Mouse (Mus musculus) embryonic facial prominence, embryonic 11.5 days (tissue): Measurements from ENCODE around the gene Ash1l. TPM values are rescaled to one million over a fixed set of nuclear protein-coding genes. Genes with fewer than 3 reads are reported as not detected.
"Not testable (repeated sequence)": the region's sequence is repeated elsewhere in the genome, so short reads cannot be mapped to it uniquely, and the experiment has no call there.

Source experiments
- ATAC-seq: fragments of 200-750 bp; cut with Nextera tagmentation; replicated peaks from 2 replicates; pipeline ENCODE4 v1.8.0; 2017; ENCODE audit warnings: low read depth; ENCODE audit not compliant: insufficient number of reproducible peaks, low FRiP score, low TSS enrichment
- DNase-seq: peaks from one replicate; pipeline ENCODE4 v3.0.0-alpha.2; 2015; ENCODE audit warnings: low spot score
- H3K27ac ChIP-seq: fragments of 300-500 bp; sonication (generic); replicated peaks from 2 replicates; pipeline ENCODE4 v1.5.1; 2014; ENCODE audit warnings: mild to moderate bottlenecking, low read depth, low read length, control low read depth
- H3K27me3 ChIP-seq: fragments of 300-500 bp; sonication (generic); 2 replicates; pipeline ENCODE4 v1.6.1; 2014; ENCODE audit warnings: mild to moderate bottlenecking, low read length, moderate library complexity, mixed read lengths; ENCODE audit not compliant: control insufficient read depth, insufficient read depth
- H3K36me3 ChIP-seq: fragments of 300-500 bp; sonication (generic); replicated peaks from 2 replicates; pipeline ENCODE4 v1.6.1; 2014; ENCODE audit warnings: low read depth, mild to moderate bottlenecking, low read length, moderate library complexity, mixed read lengths; ENCODE audit not compliant: control insufficient read depth, insufficient read depth
- H3K4me1 ChIP-seq: fragments of 300-500 bp; sonication (generic); 2 replicates; pipeline ENCODE4 v1.6.1; 2014; ENCODE audit warnings: low read length, mixed read lengths; ENCODE audit not compliant: control insufficient read depth, insufficient read depth
- H3K4me2 ChIP-seq: fragments of 300-500 bp; sonication (generic); 2 replicates; pipeline ENCODE4 v1.6.1; 2014; ENCODE audit warnings: low read depth, mild to moderate bottlenecking, control low read depth, low read length, moderate library complexity
- H3K4me3 ChIP-seq: fragments of 300-500 bp; sonication (generic); 2 replicates; pipeline ENCODE4 v1.5.1; 2014; ENCODE audit warnings: low read depth, low read length, control low read depth
- H3K9ac ChIP-seq: fragments of 300-500 bp; sonication (generic); replicated peaks from 2 replicates; pipeline ENCODE4 v1.6.1; 2014; ENCODE audit warnings: mild to moderate bottlenecking, control low read depth, low read length
- H3K9me3 ChIP-seq: fragments of 300-500 bp; sonication (generic); replicated peaks from 2 replicates; pipeline ENCODE4 v1.6.1; 2016; ENCODE audit warnings: mild to moderate bottlenecking, low read length, inconsistent platforms, mixed read lengths; ENCODE audit not compliant: control insufficient read depth
- WGBS: fragments of 180-500 bp; shearing (Covaris S2); extraction: QIAGEN DNeasy Blood & Tissue Kit; methylation state at CpG from one replicate; pipeline ENCODE4 v1.1.7; 2014; 5-methylcytosine and 5-hydroxymethylcytosine counted together
- polyA plus RNA-seq: library from polyadenylated mRNA; unstranded; fragments of >200 nt; fragmentation: Nextera tagmentation; extraction: Ambion mirVana; gene quantifications from 2 replicates; pipeline ENCODE4 v1.2.1, GENCODE M21; 2014

The Ash1l gene
- polyA plus RNA-seq, 1 experiment from 2014 or later, result 14.1 TPM

- Histone ChIP-seq H3K4me2 (no peak overlapping the region), H3K9me3 (no peaks in the 10 kb centered on the region), H3K4me3 (no peak overlapping the region), H3K4me1 (no peaks in the 10 kb centered on the region), H3K9ac (no peak overlapping the region), H3K36me3 (peaks cover 23% of the 10 kb centered on the region), H3K27ac (no peak overlapping the region), H3K27me3 (no peaks in the 10 kb centered on the region)
- 80% methylated on average over 3 of the region's 3 CpGs for WGBS
- no peak for ATAC-seq
- DNase-seq, result no peak
These were observed 111.3 kb downstream of the Ash1l start for GRCm38 (mm10) chr3:89061696-89062095.

GRCm38 (mm10) chr3:89067265-89067664 is 116.8 kb downstream of the Ash1l start:
- H3K9ac ChIP-seq, result no peak overlapping the region
- no peak for DNase-seq
- H3K4me3 ChIP-seq, result no peak overlapping the region
- no peaks in the 10 kb centered on the region for H3K9me3 ChIP-seq
- no peak overlapping the region for H3K27ac ChIP-seq
- H3K27me3 ChIP-seq, result no peaks in the 10 kb centered on the region
- no peak for ATAC-seq
- H3K4me1 ChIP-seq, result no peaks in the 10 kb centered on the region
- no peak overlapping the region for H3K4me2 ChIP-seq
- H3K36me3 ChIP-seq, result peaks cover 24% of the 10 kb centered on the region

- no peaks in the 10 kb centered on the region for H3K9me3 ChIP-seq
- H3K36me3 ChIP-seq, result peaks cover 5% of the 10 kb centered on the region
- no peak for DNase-seq
- WGBS, result 91% methylated on average over 9 of the region's 9 CpGs
- no peak overlapping the region for H3K9ac ChIP-seq
- H3K27me3 ChIP-seq, result no peaks in the 10 kb centered on the region
- no peaks in the 10 kb centered on the region for H3K4me1 ChIP-seq
- no peak overlapping the region for H3K4me2 ChIP-seq
- H3K4me3 ChIP-seq, result no peak overlapping the region
- H3K27ac ChIP-seq, result no peak overlapping the region
- no peak for ATAC-seq
These were observed 127.0 kb downstream of the Ash1l start for GRCm38 (mm10) chr3:89077383-89077782.

- H3K4me3 ChIP-seq, H3K27ac ChIP-seq, ATAC-seq, H3K9me3 ChIP-seq, H3K4me2 ChIP-seq, H3K4me1 ChIP-seq, DNase-seq, H3K9ac ChIP-seq, H3K36me3 ChIP-seq, H3K27me3 ChIP-seq: not testable (repeated sequence)
These were observed 131.9 kb downstream of the Ash1l start for GRCm38 (mm10) chr3:89082287-89082686.

DNA sequence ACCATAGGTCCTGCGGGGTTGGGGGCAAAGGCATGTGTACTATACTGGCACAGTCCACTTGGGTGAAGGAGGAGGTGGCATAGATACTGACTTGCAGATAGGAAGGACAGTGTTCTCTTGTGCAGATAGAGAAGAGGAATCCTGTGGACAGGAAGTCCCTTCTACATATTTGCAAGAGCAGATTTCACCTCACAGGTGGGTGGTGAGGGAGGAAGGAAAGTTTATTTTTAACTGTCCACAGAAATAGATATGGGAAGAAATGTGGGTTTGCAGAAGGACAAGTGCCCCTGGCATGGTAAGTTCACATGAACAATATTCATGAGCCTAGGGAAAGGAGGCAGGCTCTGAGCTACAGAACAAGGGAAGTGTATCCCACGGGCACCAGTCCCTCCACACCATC is 133.7 kb downstream of the Ash1l start:
- Histone ChIP-seq H3K4me1 (no peaks in the 10 kb centered on the region; the same call in 1 of the 2 replicates), H3K27me3 (peaks cover 2% of the 10 kb centered on the region), H3K9ac (no peak overlapping the region), H3K9me3 (no peaks in the 10 kb centered on the region), H3K36me3 (peaks cover 2% of the 10 kb centered on the region; the same call in 1 of the 2 replicates), H3K4me2 (no peak overlapping the region), H3K4me3 (no peak overlapping the region), H3K27ac (no peak overlapping the region)
- ATAC-seq, result no peak
- WGBS, result 85% methylated on average over 2 of the region's 2 CpGs
- DNase-seq, result no peak

DNA sequence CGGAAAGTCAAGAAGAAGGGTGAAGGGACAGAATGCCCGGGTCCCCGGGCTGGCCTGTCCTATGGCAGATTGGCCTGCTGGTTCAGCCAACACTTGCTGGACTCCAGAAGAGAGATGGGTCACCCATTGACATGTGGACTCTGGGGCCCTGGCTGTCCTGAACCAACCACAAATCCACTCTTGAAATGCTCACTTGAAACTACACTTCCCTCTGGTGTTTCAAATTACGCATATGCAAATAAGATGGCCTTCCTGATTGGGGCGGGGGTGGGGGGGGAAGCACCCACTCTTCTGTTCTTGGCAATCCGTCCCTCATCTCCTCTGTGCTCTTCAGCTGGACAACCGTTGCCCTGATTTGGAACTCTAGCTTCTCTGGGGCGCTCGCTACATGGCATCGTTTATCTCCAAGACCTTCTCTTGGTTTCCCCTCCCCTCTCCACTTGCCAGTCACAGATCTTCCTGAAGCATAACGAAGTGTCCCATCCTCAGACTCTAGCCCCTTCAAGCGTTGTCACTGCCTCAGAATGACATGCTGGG is 134.3 kb downstream of the Ash1l start:
- Histone ChIP-seq H3K9ac (no peak overlapping the region), H3K4me3 (no peak overlapping the region), H3K9me3 (no peaks in the 10 kb centered on the region), H3K27me3 (peaks cover 3% of the 10 kb centered on the region), H3K27ac (no peak overlapping the region), H3K4me2 (no peak overlapping the region), H3K4me1 (no peaks in the 10 kb centered on the region; the same call in 1 of the 2 replicates), H3K36me3 (peaks cover under 1% of the 10 kb centered on the region; the same call in 1 of the 2 replicates)
- WGBS, result 83% methylated on average over 12 of the region's 12 CpGs
- no peak for ATAC-seq
- DNase-seq, result no peak

DNA sequence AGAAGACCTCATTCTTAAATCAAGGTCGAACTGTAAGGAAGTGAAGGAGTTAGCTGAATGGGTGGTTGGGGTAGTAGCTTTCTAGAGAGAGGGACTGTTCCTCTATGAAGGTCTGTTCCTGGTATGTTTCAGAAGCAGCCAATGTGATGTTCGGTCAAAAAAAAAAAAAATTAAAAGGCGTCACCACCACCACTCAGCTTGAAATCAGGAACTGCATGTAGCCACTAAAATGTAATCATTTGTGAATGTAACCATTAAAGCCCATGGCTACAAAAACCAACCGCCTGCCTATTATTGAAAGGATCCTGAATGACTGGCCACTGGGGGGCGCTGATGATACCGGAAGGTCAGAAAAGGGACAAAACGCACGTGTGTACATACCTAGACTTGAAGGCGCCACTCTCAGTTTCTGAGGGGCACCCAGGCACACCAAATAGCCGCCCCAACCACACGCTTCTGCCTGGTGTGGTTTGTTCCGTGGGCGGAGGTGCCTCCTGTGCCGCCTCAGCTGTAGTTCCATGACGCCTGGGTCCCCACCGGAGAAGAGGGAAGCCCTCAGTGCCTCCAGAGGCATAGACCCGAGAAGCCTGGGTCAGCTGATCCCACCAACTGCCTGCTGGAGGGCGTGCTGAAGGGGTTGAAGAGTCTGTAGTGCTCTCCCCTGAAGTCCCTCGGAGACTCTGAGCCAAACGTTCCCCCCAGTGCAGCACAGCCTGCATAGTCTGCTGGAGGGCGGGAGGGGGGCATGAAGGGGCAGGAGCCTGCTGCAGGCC is 137.1 kb downstream of the Ash1l start:
- H3K4me3 ChIP-seq, result no peak overlapping the region
- no peak overlapping the region for H3K27ac ChIP-seq

DNA sequence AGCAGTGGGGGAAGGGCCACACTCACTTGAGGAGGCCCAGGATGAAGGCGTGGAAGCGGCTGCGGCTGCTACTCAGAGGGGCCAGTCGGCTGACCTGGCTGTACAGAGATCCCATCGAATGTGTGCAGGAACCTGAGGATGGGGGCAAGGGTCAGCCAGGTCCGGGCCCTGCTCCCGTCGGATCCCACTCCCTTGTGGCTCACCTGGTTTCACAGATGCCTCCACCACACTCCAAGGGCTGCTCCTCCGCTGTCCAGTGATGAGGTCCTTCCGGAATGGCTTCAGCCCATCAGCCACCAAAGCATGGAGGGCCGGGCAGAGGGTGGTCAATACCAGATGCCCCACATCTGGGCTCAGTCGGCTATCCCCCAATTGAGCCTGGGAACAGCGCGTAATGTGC is 138.6 kb downstream of the Ash1l start:
- Histone ChIP-seq H3K4me2 (peak overlapping the region; percentile 100), H3K36me3 (no peaks in the 10 kb centered on the region), H3K27me3 (peaks cover 9% of the 10 kb centered on the region), H3K9ac (no peak overlapping the region; the same call in 1 of the 2 replicates), H3K9me3 (no peaks in the 10 kb centered on the region), H3K4me3 (peak overlapping the region; percentile 61), H3K4me1 (no peaks in the 10 kb centered on the region; the same call in 1 of the 2 replicates), H3K27ac (no peak overlapping the region)
- 62% methylated on average over 14 of the region's 14 CpGs for WGBS
- DNase-seq (no peak), ATAC-seq (no peak)

More for the DNA sequence above, 137.1 kb downstream of the Ash1l start:
- peak; percentile 88 for DNase-seq
- Histone ChIP-seq H3K4me1 (no peaks in the 10 kb centered on the region; the same call in 1 of the 2 replicates), H3K27me3 (peaks cover 8% of the 10 kb centered on the region), H3K36me3 (no peaks in the 10 kb centered on the region), H3K9me3 (no peaks in the 10 kb centered on the region), H3K4me2 (peak overlapping the region; percentile 34; the same call in 1 of the 2 replicates), H3K9ac (peak overlapping the region; percentile 22; the same call in 1 of the 2 replicates)
- 28% methylated on average over 21 of the region's 21 CpGs for WGBS
- ATAC-seq, result no peak
